Mouse (Mus musculus) MEL (cell line): ENCODE results near the gene Olfr600. TPM values are rescaled to one million over a fixed set of nuclear protein-coding genes. Genes with fewer than 3 reads are reported as not detected.

Experiments used
- DNase-seq: peaks from one replicate; pipeline ENCODE4 v3.0.0; 2011; ENCODE audit warnings: low read depth, low spot score
- H3K27ac ChIP-seq: 2 replicates; pipeline ENCODE4 v1.5.1; 2012; ENCODE audit warnings: low read depth, mild to moderate bottlenecking, control low read depth, low read length, moderate library complexity; ENCODE audit not compliant: control insufficient read depth
- H3K27me3 ChIP-seq, 2 experiments: fragments of 150-350 bp in 1 of 2; sonication (generic) in 1 of 2; 2 replicates each; pipeline ENCODE4 v1.6.1; 2012; ENCODE audit warnings: low read length in 2 of 2, mild to moderate bottlenecking in 2 of 2, improper control_type of control experiment in 1 of 2, moderate library complexity in 1 of 2; ENCODE audit not compliant: insufficient read depth in 2 of 2, control insufficient read depth in 1 of 2
- H3K36me3 ChIP-seq, 2 experiments: 2 replicates each; pipeline ENCODE4 v1.6.1; 2012 to 2014; ENCODE audit warnings: low read length in 2 of 2, improper control_type of control experiment in 1 of 2, inconsistent platforms in 1 of 2, mild to moderate bottlenecking in 1 of 2; ENCODE audit not compliant: insufficient read depth in 2 of 2, control insufficient read depth in 1 of 2
- H3K4me1 ChIP-seq, 2 experiments: fragments of 150-350 bp in 1 of 2; sonication (generic) in 1 of 2; 2 replicates each; pipeline ENCODE4 v1.6.1; 2012; ENCODE audit warnings: low read length in 2 of 2, improper control_type of control experiment in 1 of 2, mild to moderate bottlenecking in 1 of 2; ENCODE audit not compliant: insufficient read depth in 2 of 2, control insufficient read depth in 1 of 2
- H3K4me3 ChIP-seq, 2 experiments: fragments of 150-350 bp in 1 of 2; sonication (generic) in 1 of 2; 2 replicates each; pipeline ENCODE4 v1.5.1; 2012; ENCODE audit warnings: low read depth in 2 of 2, low read length in 2 of 2, mild to moderate bottlenecking in 2 of 2, moderate library complexity in 2 of 2, control low read depth in 1 of 2, improper control_type of control experiment in 1 of 2; ENCODE audit not compliant: control insufficient read depth in 1 of 2, insufficient read depth in 1 of 2
- H3K79me2 ChIP-seq: 2 replicates; pipeline ENCODE4 v1.6.1; 2012; ENCODE audit warnings: mild to moderate bottlenecking, low read length, moderate library complexity; ENCODE audit not compliant: control insufficient read depth, poor library complexity, insufficient read depth
- H3K9ac ChIP-seq: 2 replicates; pipeline ENCODE4 v1.6.1; 2012; ENCODE audit warnings: low read depth, mild to moderate bottlenecking, control low read depth, low read length, moderate library complexity; ENCODE audit not compliant: control insufficient read depth, poor library complexity, severe bottlenecking
- H3K9me3 ChIP-seq: fragments of 150-350 bp; sonication (generic); replicated peaks from 2 replicates; pipeline ENCODE4 v1.6.1; 2012; ENCODE audit warnings: mild to moderate bottlenecking, low read length, improper control_type of control experiment, moderate library complexity; ENCODE audit not compliant: insufficient read depth
- ELF1 ChIP-seq: IDR thresholded peaks from 2 replicates; pipeline ENCODE4 v1.6.1; 2014; ENCODE audit warnings: low read depth, mild to moderate bottlenecking, inconsistent platforms, low read length, improper control_type of control experiment, moderate library complexity
- ETS1 ChIP-seq: IDR thresholded peaks from 2 replicates; pipeline ENCODE4 v1.6.1; 2012; ENCODE audit warnings: low read depth, mild to moderate bottlenecking, inconsistent platforms, low read length, improper control_type of control experiment, moderate library complexity
- GABPA ChIP-seq: IDR thresholded peaks from 2 replicates; pipeline ENCODE4 v1.6.1; 2012; ENCODE audit warnings: low read depth, mild to moderate bottlenecking, inconsistent platforms, low read length, improper control_type of control experiment, moderate library complexity
- JUND ChIP-seq: IDR thresholded peaks from 2 replicates; pipeline ENCODE4 v1.6.1; 2011; ENCODE audit warnings: low read depth, mild to moderate bottlenecking, improper control_type of control experiment, low read length
- MEF2A ChIP-seq: IDR thresholded peaks from 2 replicates; pipeline ENCODE4 v1.6.1; 2014; ENCODE audit warnings: low read depth, mild to moderate bottlenecking, inconsistent platforms, low read length, improper control_type of control experiment; ENCODE audit not compliant: poor library complexity, insufficient replicate concordance, severe bottlenecking; ENCODE audit errors: extremely low read depth
- MXI1 ChIP-seq: IDR thresholded peaks from 2 replicates; pipeline ENCODE4 v1.6.1; 2011; ENCODE audit warnings: mild to moderate bottlenecking, low read depth, low read length, improper control_type of control experiment
- NRF1 ChIP-seq: IDR thresholded peaks from 2 replicates; pipeline ENCODE4 v1.6.1; 2014; ENCODE audit warnings: low read depth, mild to moderate bottlenecking, inconsistent platforms, low read length, improper control_type of control experiment, moderate library complexity; ENCODE audit not compliant: poor library complexity, insufficient read depth, severe bottlenecking
- ZKSCAN1 ChIP-seq: IDR thresholded peaks from 2 replicates; pipeline ENCODE4 v1.6.1; 2012; ENCODE audit warnings: low read depth, mild to moderate bottlenecking, inconsistent platforms, low read length, improper control_type of control experiment, moderate library complexity
- ZMIZ1 ChIP-seq: IDR thresholded peaks from 2 replicates; pipeline ENCODE4 v1.6.1; 2012; ENCODE audit warnings: low read depth, mild to moderate bottlenecking, inconsistent platforms, low read length, improper control_type of control experiment, moderate library complexity
- polyA plus RNA-seq, 2 experiments: library from polyadenylated mRNA; stranded (reverse) in 1 of 2; unstranded in 1 of 2; fragments of >175 nt in 1 of 2; fragments of >200 nt in 1 of 2; gene quantifications; 2 replicates each; pipeline versions ENCODE4 v1.2.1 to v1.2.4; 2012; ENCODE audit warnings: low replicate concordance in 2 of 2, low read depth in 1 of 2; ENCODE audit not compliant: insufficient read length in 2 of 2, insufficient read depth in 1 of 2, missing spikeins in 1 of 2
- total RNA-seq: library from RNA; depleted of rRNA; stranded (reverse); fragments of 300-350 nt; gene quantifications from 2 replicates; pipeline ENCODE4 v1.2.3, GENCODE M21; 2012; rRNA removed

Gene Olfr600
- not detected in 2 replicates for total RNA-seq
- polyA plus RNA-seq = not detected

DNA sequence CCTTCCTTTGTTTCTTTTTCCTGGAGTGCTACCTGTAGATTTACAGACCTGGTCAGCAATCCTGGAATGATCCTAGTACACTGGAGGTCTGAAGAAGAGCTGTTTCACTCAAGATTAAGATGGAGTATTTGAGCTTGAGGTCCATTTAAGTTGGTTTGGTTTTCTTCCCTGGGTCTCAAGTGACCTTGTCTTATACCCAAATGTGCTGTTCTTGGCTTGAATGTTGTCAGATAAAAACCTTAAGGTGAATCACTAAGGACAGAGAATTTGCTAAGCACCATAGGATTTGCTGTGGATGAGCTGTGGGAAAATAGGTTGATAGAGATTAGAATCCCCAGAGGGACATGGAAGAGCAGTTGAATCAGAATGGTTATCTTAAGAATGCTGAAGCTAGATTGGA is at the start of gene Olfr600:
Gene Olfr600, minus strand, starts transcription at position 101 of the 400 bp plus-strand sequence.
- H3K79me2 ChIP-seq = no peaks in the 10 kb centered on the region
- H3K4me3 ChIP-seq = no peak within 1 kb of the TSS
- no peak within 1 kb of the TSS for H3K9ac ChIP-seq
- no peaks in the 10 kb centered on the region for H3K4me1 ChIP-seq
- no peak within 1 kb of the TSS for H3K27ac ChIP-seq
- no peaks in the 10 kb centered on the region for H3K9me3 ChIP-seq
- DNase-seq = no peak
- no peaks in the 10 kb centered on the region for H3K27me3 ChIP-seq
- no peaks in the 10 kb centered on the region for H3K36me3 ChIP-seq
- TF ChIP-seq ZKSCAN1 = no peak

DNA sequence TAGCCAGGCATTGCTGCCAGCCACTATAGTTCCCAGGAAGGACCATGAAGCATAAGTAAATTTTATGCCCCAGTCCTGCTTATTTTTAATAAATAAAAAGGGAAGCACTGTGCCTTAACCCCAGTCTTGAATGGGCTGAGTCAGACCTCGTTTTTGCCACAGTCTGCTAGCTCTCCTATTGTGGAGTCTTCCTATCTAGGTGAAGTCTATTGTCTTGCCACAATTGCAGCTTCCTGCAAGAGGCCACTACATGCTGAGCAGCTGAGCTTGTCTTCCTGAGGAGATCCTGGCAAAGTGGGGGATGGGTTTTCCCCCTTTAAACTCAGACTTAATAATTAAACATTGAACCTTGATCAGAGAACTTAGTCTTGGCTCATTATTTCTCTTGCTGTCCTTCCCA is 49.5 kb upstream of the Olfr600 start:
- no peak overlapping the region for H3K4me3 ChIP-seq
- no peaks in the 10 kb centered on the region for H3K36me3 ChIP-seq
- DNase-seq = no peak
- H3K79me2 ChIP-seq = no peaks in the 10 kb centered on the region
- H3K9me3 ChIP-seq = no peaks in the 10 kb centered on the region
- H3K27me3 ChIP-seq = no peaks in the 10 kb centered on the region
- no peaks in the 10 kb centered on the region for H3K4me1 ChIP-seq
- H3K27ac ChIP-seq = no peak overlapping the region
- TF ChIP-seq NRF1 = no peak
- TF ChIP-seq JUND = no peak
- TF ChIP-seq ELF1 = no peak
- TF ChIP-seq, all 39 proteins: peak for 0
- no peak overlapping the region for H3K9ac ChIP-seq

DNA sequence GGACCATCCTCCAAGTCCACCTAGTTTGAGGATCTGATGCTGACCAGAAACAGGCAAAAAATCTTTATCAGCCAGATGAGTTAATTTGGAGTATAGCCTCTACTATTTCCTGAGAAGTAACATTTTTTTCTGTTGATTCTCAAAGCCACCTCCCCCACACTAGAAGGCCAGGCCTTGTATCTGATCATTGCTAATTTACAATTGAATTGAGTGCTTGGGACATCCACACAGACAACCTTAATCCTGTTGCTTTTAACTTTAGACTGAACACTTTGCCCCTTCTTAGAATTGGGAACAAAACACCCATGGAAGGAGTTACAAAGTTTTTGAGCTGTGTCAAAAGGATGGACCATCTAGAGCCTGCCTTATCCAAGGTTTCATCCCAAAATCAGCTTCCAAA is 48.3 kb upstream of the Olfr600 start:
- no peaks in the 10 kb centered on the region for H3K9me3 ChIP-seq
- H3K27me3 ChIP-seq = no peaks in the 10 kb centered on the region
- no peaks in the 10 kb centered on the region for H3K79me2 ChIP-seq
- DNase-seq = no peak
- no peaks in the 10 kb centered on the region for H3K36me3 ChIP-seq
- H3K9ac ChIP-seq = no peak overlapping the region
- H3K4me3 ChIP-seq = no peak overlapping the region
- H3K27ac ChIP-seq = no peak overlapping the region
- no peaks in the 10 kb centered on the region for H3K4me1 ChIP-seq
- TF ChIP-seq MXI1 (no peak), ZKSCAN1 (no peak), MEF2A (no peak)

DNA sequence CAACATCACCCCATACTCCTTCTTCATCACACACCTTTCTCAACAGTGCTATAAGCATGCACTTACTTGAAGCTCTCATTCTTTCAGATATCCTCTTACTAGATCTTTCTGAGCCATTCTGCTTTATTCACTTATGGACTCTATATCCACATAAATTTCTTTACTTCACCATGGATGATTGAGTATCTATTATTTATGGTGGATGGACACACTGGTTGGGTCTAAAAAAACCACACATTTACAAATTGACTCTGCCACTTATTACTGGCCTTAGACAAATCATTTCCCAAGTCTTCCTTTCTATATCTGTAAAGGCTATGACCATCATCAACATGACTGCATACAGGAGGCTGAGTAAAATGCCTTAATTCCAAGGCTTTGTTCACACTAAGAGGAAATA is 36.6 kb upstream of the Olfr600 start, which contains the start of gene Olfr603:
Gene Olfr603, minus strand, starts transcription at position 101 of the 400 bp plus-strand sequence.
- Histone ChIP-seq H3K9ac (no peak within 1 kb of the TSS), H3K4me1 (no peaks in the 10 kb centered on the region)

More for the DNA sequence above, 36.6 kb upstream of the Olfr600 start, which contains the start of gene Olfr603:
- Histone ChIP-seq H3K9me3 (no peaks in the 10 kb centered on the region), H3K79me2 (no peaks in the 10 kb centered on the region), H3K4me3 (no peak within 1 kb of the TSS), H3K27me3 (no peaks in the 10 kb centered on the region), H3K27ac (no peak within 1 kb of the TSS), H3K36me3 (no peaks in the 10 kb centered on the region)
- TF ChIP-seq ETS1 = no peak
- TF ChIP-seq ZMIZ1 = no peak
- no peak for TF ChIP-seq GABPA
- no peak for DNase-seq
